Mouse (Mus musculus) gastrocnemius, postnatal 4 days (tissue): ENCODE results near the gene Afm. TPM values are rescaled to one million over a fixed set of nuclear protein-coding genes. Genes with fewer than 3 reads are reported as not detected.

Source experiments
- DNase-seq, 2 experiments: peaks; one replicate each; pipeline ENCODE4 v3.0.0; 2021 to 2022; ENCODE audit warnings: low spot score in 2 of 2, mixed read lengths in 2 of 2
- long read RNA-seq, 2 experiments: library from polyadenylated mRNA; stranded (forward); transcript quantifications; one replicate each; pipeline ENCODE4 v2.0.0; 2021
- total RNA-seq, 2 experiments: library from RNA; stranded (reverse); gene quantifications; 2 replicates each; pipeline ENCODE4 v1.2.3; 2021

The Afm gene
- under 1 TPM in 1 of 2 experiments, not detected in 1; 0.60 TPM for total RNA-seq
- long read RNA-seq, experiment 1, result 0 reads
- long read RNA-seq, experiment 2, result 0 reads

- DNase-seq, result no peak
Measured at GRCm38 (mm10) chr5:90518356-90519100, at the start of gene Afm. Gene Afm, plus strand, starts transcription at chr5:90518932.

- no peak for DNase-seq
Measured at GRCm38 (mm10) chr5:90470836-90471235, 47.9 kb upstream of the Afm start.

- DNase-seq, result no peak
Measured at GRCm38 (mm10) chr5:90473902-90474301, 44.8 kb upstream of the Afm start.

GRCm38 (mm10) chr5:90474369-90474768 is 44.4 kb upstream of the Afm start:
- no peak for DNase-seq

- DNase-seq, result no peak
Measured at GRCm38 (mm10) chr5:90476741-90477140, 42.0 kb upstream of the Afm start.

GRCm38 (mm10) chr5:90477308-90478140 is 41.2 kb upstream of the Afm start:
- DNase-seq, result no peak

GRCm38 (mm10) chr5:90478886-90479285 is 39.8 kb upstream of the Afm start:
- no peak for DNase-seq

GRCm38 (mm10) chr5:90485597-90485996 is 33.1 kb upstream of the Afm start:
- no peak for DNase-seq

GRCm38 (mm10) chr5:90488323-90488722 is 30.4 kb upstream of the Afm start:
- DNase-seq, result no peak

GRCm38 (mm10) chr5:90490518-90490917 is 28.2 kb upstream of the Afm start, which contains the start of gene Afp:
Gene Afp, plus strand, starts transcription at chr5:90490737.
- no peak for DNase-seq

- DNase-seq, result no peak
Measured at GRCm38 (mm10) chr5:90492440-90492839, 26.3 kb upstream of the Afm start.

- no peak for DNase-seq
Measured at GRCm38 (mm10) chr5:90494308-90494707, 24.4 kb upstream of the Afm start.

GRCm38 (mm10) chr5:90499509-90499908 is 19.2 kb upstream of the Afm start:
- no peak for DNase-seq

- peak; percentile 33 to 60 for DNase-seq
Measured at GRCm38 (mm10) chr5:90500714-90501113, 18.0 kb upstream of the Afm start.

GRCm38 (mm10) chr5:90501752-90502151 is 17.0 kb upstream of the Afm start:
- DNase-seq, result no peak

GRCm38 (mm10) chr5:90504742-90505141 is 14.0 kb upstream of the Afm start:
- no peak for DNase-seq

- no peak for DNase-seq
Measured at GRCm38 (mm10) chr5:90506507-90506906, 12.2 kb upstream of the Afm start.

GRCm38 (mm10) chr5:90507411-90507949 is 11.3 kb upstream of the Afm start:
- no peak for DNase-seq

GRCm38 (mm10) chr5:90509828-90510592 is 8.7 kb upstream of the Afm start:
- DNase-seq, result no peak

- no peak for DNase-seq
Measured at GRCm38 (mm10) chr5:90512288-90512955, 6.3 kb upstream of the Afm start.

GRCm38 (mm10) chr5:90515561-90515960 is 3.2 kb upstream of the Afm start:
- DNase-seq, result no peak
